Mouse (Mus musculus): ENCODE data around the gene Map7d1. TPM values are rescaled to one million over a fixed set of nuclear protein-coding genes. Genes with fewer than 3 reads are reported as not detected.

Gene Map7d1
- 100 to 1,000 TPM; 248 to 259 TPM for total RNA-seq (2021)

DNA sequence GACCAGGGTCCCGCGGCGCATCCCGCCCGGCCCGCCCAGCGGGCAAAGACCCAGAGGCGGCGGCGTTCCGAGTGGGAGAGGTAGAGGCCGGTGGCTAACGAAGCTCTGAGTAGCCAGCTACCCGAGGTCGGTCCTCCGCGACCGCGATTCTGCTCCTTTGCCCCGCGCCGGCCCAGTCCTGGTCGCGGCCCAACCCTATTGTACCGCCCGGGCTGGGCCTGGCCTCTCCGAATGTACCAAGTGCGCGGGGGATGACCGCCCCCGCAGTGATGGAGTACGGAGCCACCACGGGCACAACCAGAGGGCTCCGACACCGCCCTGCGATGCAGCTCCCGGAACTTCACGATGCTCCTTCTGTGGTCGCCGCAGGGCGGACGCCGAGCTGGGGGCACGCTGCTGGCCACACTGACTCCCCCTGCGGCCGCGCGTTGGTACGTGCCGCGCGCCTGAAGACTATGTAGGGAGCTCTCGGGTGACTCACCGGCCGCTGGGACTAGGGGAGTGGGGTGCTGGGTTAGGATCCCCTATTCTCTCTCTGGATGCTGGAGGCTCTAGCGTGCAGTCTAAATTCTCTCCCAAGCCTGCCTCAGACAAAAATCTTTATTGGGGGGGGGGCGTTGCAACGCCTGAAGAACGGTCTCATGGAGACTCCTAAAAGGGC is at the start of gene Map7d1:
Gene Map7d1 (minus strand): TSS at position 213 of the 661 bp plus-strand sequence.
- peak; percentile 95 to 96 for DNase-seq
- intact Hi-C loops (cut with DNase I) = loop anchor here (2.0 kb wide), 2 partner anchors 17 to 53 kb away; partner anchors contain the start of gene Thrap3

DNA sequence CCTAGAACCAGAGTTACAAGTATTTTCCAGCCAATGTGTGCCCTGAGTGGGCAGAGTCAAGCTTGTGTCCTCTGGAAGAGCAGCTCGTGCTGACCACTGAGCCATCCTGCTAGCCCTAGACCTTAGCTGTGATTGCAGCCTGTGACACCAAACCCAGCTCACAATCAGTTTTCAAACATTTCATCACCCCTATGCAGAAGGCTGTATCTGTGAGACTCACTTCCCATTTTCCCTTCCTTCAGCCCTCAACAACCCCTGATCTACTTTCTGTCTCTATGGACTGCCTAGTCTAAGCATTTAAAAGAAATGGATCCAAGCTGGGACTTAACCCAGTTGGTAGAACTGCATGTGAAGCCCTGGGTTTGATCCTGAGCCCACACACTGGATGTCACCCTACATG is 49.3 kb upstream of the Map7d1 start:
- DNase-seq = no peak
- intact Hi-C loops (cut with DNase I) = loop anchor here (2.0 to 5.0 kb wide), 2 partner anchors 19 to 43 kb away; partner anchors contain the start of genes Col8a2 and Trappc3

DNA sequence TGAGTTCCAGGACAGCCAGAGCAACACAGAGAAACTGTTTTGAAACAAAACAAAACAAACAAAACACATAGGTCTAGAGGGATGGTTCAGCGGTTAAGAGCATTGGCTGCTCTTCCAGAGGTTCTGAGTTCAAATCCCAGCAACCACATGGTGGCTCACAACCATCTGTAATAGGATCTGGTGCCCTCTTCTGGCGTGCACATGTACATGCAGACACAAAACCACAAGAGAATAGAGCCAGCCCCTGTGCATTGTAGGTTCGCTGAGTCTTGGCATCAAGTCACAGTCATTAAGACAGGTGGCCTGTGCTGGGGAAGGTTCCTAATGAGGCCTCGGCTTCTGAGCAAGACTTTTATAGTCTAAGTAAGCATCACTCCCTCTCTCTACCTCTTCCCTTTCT is 47.7 kb upstream of the Map7d1 start:
- DNase-seq = no peak
- intact Hi-C loops (cut with DNase I) = loop anchor here (2.0 kb wide), 1 partner anchor 17 kb away; the partner anchor contains the start of gene Col8a2

DNA sequence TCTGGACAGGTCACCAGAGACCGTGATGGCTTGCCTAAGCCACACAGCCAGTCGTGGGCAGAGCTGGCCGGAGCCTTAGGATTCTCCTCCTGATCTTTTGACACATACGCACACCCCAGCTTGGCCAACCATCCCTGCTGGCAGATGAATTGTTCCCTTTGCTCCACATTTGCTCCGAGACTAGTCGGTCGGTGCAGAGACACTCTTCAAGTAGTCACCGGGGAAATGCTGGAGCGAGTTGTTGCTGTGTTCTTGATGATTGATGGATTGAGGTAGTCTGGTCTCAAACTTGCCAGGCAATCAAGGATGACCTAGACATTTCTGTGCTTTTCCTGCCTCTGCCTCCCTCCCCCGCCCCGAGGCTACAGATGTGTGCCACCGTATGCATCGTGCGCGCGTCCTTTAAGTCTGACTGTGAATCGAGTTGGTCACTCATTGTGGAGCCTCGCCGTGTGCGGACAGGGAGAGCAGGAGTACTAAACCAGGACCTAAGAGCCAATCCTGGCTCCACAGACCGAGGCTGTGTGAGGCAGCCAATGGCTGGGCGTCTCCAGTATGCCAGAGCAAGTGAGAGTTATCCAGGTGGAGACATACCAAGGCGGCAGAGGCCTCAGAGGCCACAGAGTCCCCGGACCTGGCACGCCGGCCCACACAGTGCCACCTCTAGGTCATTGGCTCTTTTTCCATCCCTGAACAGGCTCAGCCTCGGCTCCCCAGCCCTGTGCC is 45.6 kb upstream of the Map7d1 start:
- no peak for DNase-seq
- intact Hi-C loops (cut with DNase I) = no loop called here

DNA sequence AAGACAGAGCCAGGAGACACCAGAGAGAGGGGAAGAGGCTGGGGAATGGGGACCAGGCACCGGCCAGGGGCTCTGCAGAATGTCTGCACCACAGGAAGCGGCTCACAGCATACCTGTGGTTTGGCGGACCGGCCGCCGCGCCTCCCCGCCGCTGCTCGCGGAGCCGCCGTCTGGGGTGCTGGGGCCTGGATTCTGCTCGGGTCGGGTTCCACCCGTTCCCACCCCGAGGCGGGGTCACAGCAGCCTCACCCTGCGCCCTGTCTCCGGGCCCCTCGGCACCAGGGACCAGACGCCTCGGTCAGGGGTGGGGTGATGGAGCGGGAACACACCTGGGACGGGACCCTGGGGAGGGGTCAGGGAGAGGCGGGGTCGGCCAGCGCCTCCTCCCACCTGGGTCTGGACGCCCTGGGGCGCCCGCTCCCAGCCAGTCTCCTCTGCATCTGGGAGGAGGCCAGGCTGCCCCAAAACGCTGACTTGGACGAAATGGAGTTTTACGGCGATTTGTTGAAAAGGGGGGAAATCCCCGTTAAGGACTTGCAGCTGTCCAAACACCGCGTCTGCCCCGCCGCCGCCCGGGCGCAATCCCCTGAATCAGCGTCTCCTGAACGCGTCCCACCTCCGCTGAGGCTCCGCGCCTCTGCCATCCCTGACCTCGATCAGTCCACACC is 44.9 kb upstream of the Map7d1 start:
- intact Hi-C loops (cut with DNase I) = no loop called here
- no peak for DNase-seq

DNA sequence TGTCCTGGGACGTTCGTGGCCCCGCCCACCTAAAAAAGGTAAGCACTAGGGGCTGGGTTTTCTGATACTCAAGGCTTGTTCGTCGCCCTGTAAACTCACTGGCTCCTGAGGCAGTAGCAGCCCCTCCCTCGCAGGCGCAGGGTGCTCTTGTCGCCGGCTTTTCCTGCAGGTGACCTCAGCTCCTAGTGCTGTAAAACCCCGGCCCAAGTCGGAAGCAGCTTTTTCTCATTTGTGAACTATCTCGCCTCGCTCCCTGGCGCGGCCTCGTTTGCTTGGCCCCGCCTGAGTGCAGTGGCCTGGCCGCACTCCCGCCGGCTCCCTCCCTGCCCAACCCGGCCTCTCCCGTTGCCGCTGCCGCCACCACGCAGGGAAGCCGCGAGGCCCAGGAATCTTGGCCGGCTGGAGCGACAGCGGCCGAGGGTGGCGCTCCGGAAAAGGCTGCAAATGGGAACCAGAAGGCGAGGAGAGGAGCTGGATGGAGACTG is 40.5 kb upstream of the Map7d1 start:
- peak; percentile 76 to 78 for DNase-seq
- intact Hi-C loops (cut with DNase I) = no loop called here

DNA sequence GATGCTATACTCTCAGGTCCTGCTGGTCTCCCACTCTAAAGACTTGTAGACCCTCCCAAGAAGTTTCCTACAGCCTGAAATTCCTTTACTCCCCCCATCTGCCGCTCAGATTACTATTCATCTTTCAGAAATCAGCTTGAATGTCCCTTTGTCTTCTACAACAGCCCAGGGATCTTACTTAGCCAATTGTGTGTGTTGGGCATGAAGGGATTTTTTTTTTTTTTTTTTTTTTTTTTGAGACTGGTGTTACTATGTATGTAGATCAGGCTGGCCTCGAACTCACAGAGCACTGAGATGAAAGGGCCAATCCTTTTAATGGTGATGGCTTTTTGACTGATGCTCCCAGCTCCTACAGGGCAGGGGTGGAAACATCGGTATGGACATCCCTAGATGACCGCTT is 39.8 kb upstream of the Map7d1 start:
- no peak for DNase-seq
- intact Hi-C loops (cut with DNase I) = no loop called here

DNA sequence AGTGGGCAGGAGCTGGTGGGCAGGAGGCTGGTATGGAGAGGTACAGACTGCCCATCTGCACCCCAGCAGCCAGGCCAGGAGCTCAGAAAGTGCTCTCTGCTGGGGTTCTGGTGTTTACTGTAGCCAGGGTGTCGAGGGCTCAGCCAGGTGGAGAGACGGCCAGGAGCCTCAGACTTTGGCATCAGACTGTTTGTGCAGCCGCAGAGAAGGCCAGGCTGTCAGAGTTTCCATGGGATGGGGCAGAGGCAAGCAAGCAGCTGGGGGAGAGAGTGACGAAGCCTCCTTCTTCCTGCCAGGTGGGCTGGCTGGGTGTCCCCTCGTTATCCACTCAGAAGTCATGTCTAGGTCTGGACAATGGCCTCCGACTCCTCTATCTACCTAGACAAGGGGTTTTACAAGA is 39.0 kb upstream of the Map7d1 start:
- DNase-seq = no peak
- intact Hi-C loops (cut with DNase I) = no loop called here

DNA sequence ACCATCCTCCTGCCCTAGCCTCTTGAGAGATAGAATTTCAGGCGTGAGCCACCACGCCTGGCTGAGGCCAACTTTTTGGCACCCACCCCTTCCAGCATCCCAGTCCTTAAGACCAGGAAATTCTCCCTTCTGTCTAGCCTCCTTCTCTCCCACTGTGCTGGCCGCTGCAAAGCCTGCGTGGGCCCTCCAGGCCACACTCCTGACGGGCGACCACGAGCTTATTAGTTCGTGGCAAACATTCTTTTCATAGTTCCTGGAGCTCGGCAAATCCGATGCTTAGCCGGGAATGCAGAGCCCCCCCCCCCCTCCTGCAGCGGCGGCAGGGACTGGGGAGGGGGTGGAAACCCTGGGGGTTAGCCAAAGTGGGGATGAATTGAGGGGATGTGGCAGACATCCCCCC is 35.1 kb upstream of the Map7d1 start:
- intact Hi-C loops (cut with DNase I) = no loop called here
- DNase-seq = no peak

DNA sequence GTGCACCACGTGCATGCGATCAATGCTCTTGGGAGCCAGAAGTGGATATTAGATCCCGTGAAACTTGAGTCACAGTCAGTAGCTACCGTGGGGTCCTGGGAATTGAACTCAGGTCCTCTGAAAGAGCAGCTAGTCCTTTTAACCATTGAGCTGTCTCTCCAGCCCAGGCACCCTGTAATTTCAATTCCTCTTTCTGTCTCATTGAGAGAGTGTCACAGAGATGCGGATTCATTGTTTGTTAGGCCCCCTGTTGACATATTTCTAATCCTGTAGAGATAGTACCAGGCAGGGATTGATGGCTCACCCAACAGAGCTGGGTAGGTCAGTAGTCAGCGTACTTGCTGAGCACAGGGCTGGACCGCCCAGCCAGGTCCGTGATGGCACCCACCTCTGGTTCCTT is 34.2 kb upstream of the Map7d1 start:
- intact Hi-C loops (cut with DNase I) = no loop called here
- no peak for DNase-seq

DNA sequence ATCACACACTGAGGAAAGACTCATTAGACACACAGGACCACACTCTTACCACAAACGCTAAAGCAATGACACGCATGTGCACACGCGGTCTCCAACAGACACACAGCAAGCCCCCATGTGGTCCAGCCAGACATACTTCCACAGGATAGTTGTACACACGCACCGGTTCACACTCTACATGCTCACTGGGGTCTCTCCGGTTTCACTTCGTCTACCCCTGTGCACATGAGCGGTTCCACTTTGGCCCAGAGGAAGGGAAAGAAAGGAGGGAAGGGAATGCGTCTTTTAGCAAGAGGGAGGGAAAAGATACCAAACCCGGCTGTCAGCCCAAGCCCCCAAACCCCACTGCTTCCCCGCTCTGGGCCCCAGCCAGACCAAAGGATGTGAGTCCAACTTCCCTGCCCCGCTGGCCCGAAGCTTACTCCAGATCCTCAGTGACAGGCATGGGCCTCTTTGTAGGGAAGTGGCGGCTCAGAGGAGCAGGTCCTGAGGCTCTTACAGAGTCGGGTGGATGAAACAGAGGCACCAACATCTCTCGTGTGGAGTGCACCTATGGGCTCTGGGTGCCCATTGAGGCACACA is 32.0 kb upstream of the Map7d1 start:
- DNase-seq = no peak
- intact Hi-C loops (cut with DNase I) = no loop called here

DNA sequence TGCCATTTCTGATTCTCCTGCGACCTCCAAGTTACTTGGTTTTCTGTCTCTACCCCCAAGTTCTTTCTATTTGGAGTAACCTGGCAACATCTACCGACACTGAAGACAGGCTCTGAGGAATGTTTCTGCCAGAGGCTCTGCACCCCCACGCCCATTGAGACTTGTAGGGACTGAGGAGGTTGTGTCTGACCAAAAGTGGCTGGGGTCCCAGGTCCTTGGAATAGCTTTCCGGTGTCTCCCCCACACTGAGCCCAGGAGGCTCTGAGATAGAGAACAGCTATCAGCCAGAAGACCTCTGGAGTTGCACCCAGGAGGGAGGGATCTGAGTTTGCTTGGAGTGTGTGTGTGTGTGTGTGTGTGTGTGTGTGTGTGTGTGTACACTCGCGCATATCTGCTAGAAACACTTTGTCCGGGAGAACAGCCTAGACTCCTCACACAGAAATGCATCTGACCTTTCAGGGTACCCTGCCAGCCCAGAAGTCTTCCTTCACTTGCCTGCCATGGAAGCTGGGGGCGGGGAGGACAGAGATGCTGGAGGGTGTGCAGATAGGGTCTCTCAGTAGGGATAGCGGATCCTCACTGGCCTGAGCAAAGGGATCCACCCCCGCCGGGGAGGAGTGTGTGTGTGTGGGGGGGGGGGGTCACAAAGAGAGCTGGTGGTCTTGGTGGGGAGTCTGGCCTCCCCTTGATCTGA is 31.3 kb upstream of the Map7d1 start:
- intact Hi-C loops (cut with DNase I) = loop anchor here (2.0 kb wide), 1 partner anchor 17 kb away; no protein-coding TSS in a partner anchor
- DNase-seq = no peak

DNA sequence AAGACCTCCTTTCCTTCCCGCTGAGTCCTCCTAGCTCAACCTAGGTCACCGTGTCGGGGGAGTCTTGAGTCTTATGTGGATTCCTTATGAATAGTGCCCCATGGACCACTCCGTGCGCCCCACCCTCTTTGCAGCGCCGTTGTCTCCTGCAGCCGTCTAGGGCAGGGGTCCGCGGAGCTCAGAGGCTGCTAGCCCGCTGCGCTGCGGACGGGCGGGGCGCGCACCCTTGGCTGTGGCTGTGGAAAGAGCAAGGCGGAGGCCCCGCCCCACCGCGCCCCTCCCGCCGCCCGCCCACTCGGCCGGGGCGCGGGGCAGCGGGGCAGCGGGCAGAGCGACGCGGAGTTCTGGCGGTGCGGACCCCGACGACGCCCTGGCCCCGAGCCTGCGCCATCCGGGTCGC is 30.3 kb upstream of the Map7d1 start, which contains the start of gene Col8a2:
Gene Col8a2 (plus strand): TSS at position 302 of the 400 bp plus-strand sequence.
- intact Hi-C loops (cut with DNase I) = loop anchor here (2.0 kb wide), 1 partner anchor 18 kb away; no protein-coding TSS in a partner anchor
- DNase-seq = peak in 1 of 2 experiments; percentile 34

DNA sequence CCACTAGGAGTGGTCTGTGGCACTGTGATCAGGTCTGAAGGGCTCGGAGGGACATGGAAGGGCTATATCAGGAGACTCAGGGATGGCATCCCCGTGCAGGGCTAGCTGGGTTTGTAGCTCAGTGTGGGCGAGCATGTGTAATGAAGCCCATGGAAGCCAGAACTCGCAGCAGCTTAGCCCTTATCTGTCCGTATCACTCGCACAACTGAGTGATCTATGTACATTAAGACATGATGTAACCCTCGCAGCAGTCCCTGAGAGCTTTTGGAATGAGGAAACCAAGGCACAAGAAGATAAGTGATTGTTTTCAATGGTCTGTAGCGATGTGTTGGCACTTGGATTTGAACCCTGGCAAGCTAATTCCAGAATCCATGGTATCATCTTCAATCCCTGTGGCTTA is 27.4 kb upstream of the Map7d1 start:
- DNase-seq = no peak
- intact Hi-C loops (cut with DNase I) = no loop called here

DNA sequence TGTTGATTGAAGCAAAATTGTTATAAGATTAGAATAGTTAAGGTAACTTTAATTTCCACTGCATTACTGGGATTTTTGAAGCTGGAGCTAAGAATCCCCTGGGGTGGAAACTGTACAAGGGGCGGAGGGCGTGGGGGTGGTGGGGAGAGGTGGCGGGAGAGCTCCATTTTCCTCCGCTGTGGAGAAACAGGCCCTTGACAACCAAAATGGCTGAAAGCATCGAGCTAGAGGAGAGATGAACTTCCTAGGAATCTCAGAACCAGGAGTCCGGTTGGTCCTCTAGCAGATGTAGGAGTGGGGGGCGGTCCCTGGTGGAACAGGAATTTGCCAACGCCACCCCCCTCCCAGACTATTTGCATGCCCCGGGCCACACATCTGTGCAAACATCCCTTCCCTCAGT is 25.6 kb upstream of the Map7d1 start:
- intact Hi-C loops (cut with DNase I) = no loop called here
- DNase-seq = no peak

DNA sequence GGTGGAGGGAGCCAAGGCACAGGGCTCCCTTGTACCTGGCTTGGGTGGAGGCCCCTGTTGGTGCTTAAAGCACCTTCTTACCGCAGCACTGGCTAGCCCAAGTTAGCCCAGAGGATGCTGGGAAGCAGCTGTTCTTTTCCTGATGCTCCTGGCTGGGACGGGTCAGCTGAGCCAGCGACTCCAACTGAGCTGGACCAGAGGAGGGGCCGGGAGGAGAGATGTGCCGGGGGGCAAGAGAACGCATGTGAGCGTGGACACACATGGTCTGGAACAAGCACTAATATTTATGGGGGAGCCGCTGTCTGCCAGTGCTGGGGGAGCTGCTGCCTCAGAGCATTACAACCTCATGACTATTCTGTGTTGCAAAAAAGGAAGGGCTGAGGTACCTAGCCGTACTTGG is 22.8 kb upstream of the Map7d1 start:
- no peak for DNase-seq
- intact Hi-C loops (cut with DNase I) = loop anchor here (1.0 kb wide), 1 partner anchor 30 kb away; no protein-coding TSS in a partner anchor

DNA sequence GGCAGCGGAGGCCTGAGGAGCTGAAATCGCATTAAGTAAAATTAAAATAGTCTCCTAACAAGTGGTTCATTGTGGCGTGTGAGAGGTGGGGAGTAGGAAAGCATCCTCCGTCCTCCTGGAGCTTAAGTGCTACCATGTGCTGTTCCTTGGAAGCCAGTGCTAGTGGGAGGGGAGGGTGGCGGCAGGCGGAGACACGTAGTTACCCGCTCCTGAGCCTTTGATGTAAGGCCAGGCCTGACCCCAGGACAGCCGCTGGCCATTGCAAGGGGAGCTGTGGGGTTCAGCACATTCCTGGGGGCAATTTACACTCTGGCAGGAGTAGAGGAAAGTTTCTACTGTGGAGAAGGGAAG is 22.4 kb upstream of the Map7d1 start:
- intact Hi-C loops (cut with DNase I) = loop anchor here (1.0 kb wide), 1 partner anchor 31 kb away; no protein-coding TSS in a partner anchor
- DNase-seq = no peak

DNA sequence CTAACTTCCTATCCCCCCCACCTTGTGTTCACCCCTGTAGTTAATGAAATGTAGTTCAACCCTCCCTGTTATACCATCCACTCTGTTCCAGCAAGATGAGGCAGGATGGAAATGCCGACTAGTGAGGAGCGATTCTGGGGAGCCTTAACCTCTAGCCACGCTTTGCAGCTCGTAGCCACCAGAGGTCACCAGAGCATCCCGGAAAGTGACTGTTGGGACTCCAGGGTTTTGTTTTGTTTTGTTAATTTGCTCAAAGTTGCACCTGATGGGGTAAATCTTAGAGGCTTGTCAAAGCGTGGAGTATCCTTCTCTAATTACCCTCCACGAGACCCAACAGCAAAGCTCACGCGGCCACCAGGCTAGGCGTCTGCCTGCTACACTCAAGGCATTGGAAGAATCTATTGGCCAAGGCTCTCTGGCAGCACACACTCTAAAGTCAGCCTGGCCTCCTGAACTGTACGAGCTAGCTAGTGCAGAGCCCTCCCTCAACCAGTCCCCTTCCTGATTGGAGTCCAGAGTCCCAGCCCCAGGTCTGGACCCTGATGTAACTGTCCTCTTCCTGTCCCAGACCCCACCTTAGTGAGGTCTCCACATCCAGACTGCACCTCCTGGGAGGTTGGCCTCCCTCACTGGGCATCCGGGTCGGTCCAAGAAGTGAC is 21.9 kb upstream of the Map7d1 start:
- intact Hi-C loops (cut with DNase I) = loop anchor here (1.0 kb wide), 1 partner anchor 31 kb away; no protein-coding TSS in a partner anchor
- DNase-seq = peak; percentile 58 to 67

DNA sequence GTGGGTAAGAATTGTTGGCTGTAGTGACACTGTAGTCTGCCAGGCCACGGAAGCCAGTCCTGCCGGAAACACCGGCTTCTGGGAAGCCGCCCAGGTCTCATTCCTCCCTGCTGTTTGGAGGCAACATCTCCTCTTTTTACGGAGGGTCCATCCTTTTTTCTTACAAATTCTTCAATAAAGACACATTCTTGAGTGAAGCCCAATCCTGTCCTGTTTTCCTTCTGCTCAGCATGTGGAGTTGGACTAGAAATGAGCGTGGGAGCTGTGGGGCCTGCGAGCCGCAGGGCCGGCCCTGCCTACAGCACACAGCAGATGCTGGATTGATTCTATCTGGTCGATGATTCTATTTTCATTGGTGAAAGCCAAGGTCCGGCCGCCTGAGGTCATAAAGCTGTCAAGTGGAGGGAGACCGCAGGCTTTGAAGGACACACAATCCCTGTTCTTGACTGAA is 19.6 kb upstream of the Map7d1 start:
- peak; percentile 30 to 44 for DNase-seq
- intact Hi-C loops (cut with DNase I) = no loop called here
